Mouse (Mus musculus) forebrain, embryonic 15.5 days (tissue): Measurements from ENCODE around the gene Fbxo46. TPM values are rescaled to one million over a fixed set of nuclear protein-coding genes. Genes with fewer than 3 reads are reported as not detected.

Experiments used
- ATAC-seq: fragments of 200-750 bp; cut with Nextera tagmentation; replicated peaks from 2 replicates; pipeline ENCODE4 v1.8.0; 2017; ENCODE audit warnings: mild to moderate bottlenecking, moderate TSS enrichment, moderate library complexity
- H3K27ac ChIP-seq: fragments of 300-500 bp; sonication (generic); replicated peaks from 2 replicates; pipeline ENCODE4 v1.5.1; 2015; ENCODE audit warnings: mild to moderate bottlenecking, inconsistent platforms
- H3K27me3 ChIP-seq: fragments of 300-500 bp; sonication (generic); 2 replicates; pipeline ENCODE4 v1.6.1; 2015; ENCODE audit warnings: inconsistent platforms
- H3K36me3 ChIP-seq: fragments of 300-500 bp; sonication (generic); 2 replicates; pipeline ENCODE4 v1.6.1; 2015; ENCODE audit warnings: mild to moderate bottlenecking, inconsistent platforms
- H3K4me1 ChIP-seq: fragments of 300-500 bp; sonication (generic); 2 replicates; pipeline ENCODE4 v1.6.1; 2015; ENCODE audit warnings: inconsistent platforms
- H3K4me2 ChIP-seq: fragments of 300-500 bp; sonication (generic); replicated peaks from 2 replicates; pipeline ENCODE4 v1.6.1; 2015; ENCODE audit warnings: mild to moderate bottlenecking, inconsistent platforms
- H3K4me3 ChIP-seq: fragments of 300-500 bp; sonication (generic); 2 replicates; pipeline ENCODE4 v1.5.1; 2015; ENCODE audit warnings: mild to moderate bottlenecking, inconsistent platforms
- H3K9ac ChIP-seq: fragments of 300-500 bp; sonication (generic); replicated peaks from 2 replicates; pipeline ENCODE4 v1.6.1; 2015; ENCODE audit warnings: mild to moderate bottlenecking, inconsistent platforms
- H3K9me3 ChIP-seq: fragments of 300-500 bp; sonication (generic); 2 replicates; pipeline ENCODE4 v1.6.1; 2016; ENCODE audit warnings: inconsistent platforms
- WGBS: fragments of 180-500 bp; shearing (Covaris S2); methylation state at CpG from one replicate; pipeline ENCODE4 v1.1.7; 2015; ENCODE audit warnings: mixed read lengths; 5-methylcytosine and 5-hydroxymethylcytosine counted together
- polyA plus RNA-seq: library from polyadenylated mRNA; unstranded; fragments of >200 nt; fragmentation: Nextera tagmentation; extraction: Ambion mirVana; gene quantifications from 2 replicates; pipeline ENCODE4 v1.2.1, GENCODE M21; 2015

Gene Fbxo46
- polyA plus RNA-seq, 1 experiment from 2014 or later, result 25.4 TPM

DNA sequence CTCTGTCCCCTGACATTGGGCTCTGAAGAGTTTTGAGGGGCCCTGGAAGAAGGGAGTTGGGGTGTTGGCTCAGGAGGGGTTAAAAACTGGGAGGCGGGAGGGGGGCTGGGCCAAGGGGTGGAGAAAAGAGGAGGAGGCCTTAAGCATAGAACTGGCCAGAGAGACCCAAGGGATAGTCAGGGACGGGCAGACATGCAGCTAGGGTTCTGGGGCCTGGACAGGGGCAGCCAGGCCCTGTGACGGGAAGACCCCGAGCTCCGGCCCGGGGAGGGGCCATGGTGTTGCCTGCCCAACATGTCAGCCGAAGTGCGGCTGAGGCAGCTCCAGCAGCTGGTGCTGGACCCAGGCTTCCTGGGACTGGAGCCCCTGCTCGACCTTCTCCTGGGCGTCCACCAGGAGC, 36.0 kb upstream of the Fbxo46 start, which contains the start of gene Dmpk:
TSS of gene Dmpk (plus strand) at position 149 of the 400 bp plus-strand sequence.
- no peaks in the 10 kb centered on the region for H3K4me1 ChIP-seq
- H3K4me2 ChIP-seq, result no peak within 1 kb of the TSS
- no peak for ATAC-seq
- no peak within 1 kb of the TSS for H3K4me3 ChIP-seq
- H3K9ac ChIP-seq, result no peak within 1 kb of the TSS
- H3K27me3 ChIP-seq, result no peaks in the 10 kb centered on the region
- no peaks in the 10 kb centered on the region for H3K9me3 ChIP-seq
- peaks cover 54% of the 10 kb centered on the region for H3K36me3 ChIP-seq
- no peak within 1 kb of the TSS for H3K27ac ChIP-seq
- WGBS, result 47% methylated on average over 10 of the region's 10 CpGs

DNA sequence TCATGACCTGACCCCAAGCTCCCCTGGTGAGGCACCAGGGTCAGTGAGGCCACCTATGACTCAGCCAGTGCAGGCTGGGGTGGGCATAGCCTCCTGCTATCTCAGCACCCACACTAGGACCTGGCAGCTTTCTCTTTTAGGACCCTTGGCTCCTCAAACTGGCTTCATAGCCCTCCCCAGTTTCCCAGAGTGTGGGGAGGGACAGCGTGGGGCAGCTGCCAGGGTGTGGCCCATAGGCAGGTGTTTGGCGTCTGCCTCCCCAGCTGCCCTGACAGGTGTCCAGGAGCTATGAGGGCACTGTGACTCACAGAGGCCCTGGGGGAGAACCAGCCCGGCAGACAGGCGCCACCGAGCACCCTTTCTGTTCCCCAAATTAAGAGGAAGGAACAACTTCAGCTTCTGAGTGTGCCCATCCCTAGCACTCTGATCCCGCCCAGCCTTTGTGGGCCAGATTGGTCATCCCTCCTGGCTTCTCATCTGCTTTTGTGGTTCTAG, 35.3 kb upstream of the Fbxo46 start:
- Histone ChIP-seq H3K27ac (no peak overlapping the region), H3K36me3 (peaks cover 51% of the 10 kb centered on the region)
- 79% methylated on average over 6 of the region's 6 CpGs for WGBS

GRCm38 (mm10) chr7:19084921-19085473, 34.7 kb upstream of the Fbxo46 start:
- peaks cover 45% of the 10 kb centered on the region for H3K36me3 ChIP-seq
- no peak overlapping the region for H3K9ac ChIP-seq
- no peak overlapping the region for H3K4me2 ChIP-seq
- no peaks in the 10 kb centered on the region for H3K27me3 ChIP-seq
- 34% methylated on average over 9 of the region's 9 CpGs for WGBS
- no peak overlapping the region for H3K4me3 ChIP-seq
- ATAC-seq, result no peak
- H3K27ac ChIP-seq, result no peak overlapping the region
- H3K9me3 ChIP-seq, result no peaks in the 10 kb centered on the region
- H3K4me1 ChIP-seq, result no peaks in the 10 kb centered on the region

More for the DNA sequence above, 35.3 kb upstream of the Fbxo46 start:
- no peak for ATAC-seq
- Histone ChIP-seq H3K4me2 (no peak overlapping the region), H3K4me1 (no peaks in the 10 kb centered on the region), H3K9me3 (no peaks in the 10 kb centered on the region), H3K4me3 (no peak overlapping the region), H3K9ac (no peak overlapping the region), H3K27me3 (no peaks in the 10 kb centered on the region)

- H3K9ac ChIP-seq, result no peak overlapping the region
- 17% methylated on average over 6 of the region's 6 CpGs for WGBS
- no peak overlapping the region for H3K4me3 ChIP-seq
- no peak overlapping the region for H3K27ac ChIP-seq
- no peaks in the 10 kb centered on the region for H3K9me3 ChIP-seq
- H3K4me2 ChIP-seq, result no peak overlapping the region
- H3K4me1 ChIP-seq, result no peaks in the 10 kb centered on the region
- H3K27me3 ChIP-seq, result no peaks in the 10 kb centered on the region
- ATAC-seq, result no peak
- peaks cover 41% of the 10 kb centered on the region for H3K36me3 ChIP-seq
These were observed 34.2 kb upstream of the Fbxo46 start for GRCm38 (mm10) chr7:19085495-19085894.

DNA sequence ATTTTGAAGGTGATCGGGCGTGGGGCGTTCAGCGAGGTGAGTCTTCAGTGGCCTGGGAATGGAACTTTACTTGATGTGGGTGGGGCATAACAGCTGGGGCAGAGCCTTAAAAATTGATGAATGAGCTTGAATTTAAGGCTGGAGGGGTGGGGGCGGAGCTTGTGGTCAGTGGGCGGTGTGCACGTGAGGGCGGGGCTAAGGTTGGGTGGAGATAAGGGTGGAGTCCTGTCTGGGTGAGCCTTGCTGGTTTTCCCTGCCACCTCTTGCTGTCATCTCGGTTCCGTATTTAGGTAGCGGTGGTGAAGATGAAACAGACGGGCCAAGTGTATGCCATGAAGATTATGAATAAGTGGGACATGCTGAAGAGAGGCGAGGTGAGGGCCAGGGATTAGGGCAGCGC, 33.6 kb upstream of the Fbxo46 start:
- no peaks in the 10 kb centered on the region for H3K9me3 ChIP-seq
- no peaks in the 10 kb centered on the region for H3K27me3 ChIP-seq
- WGBS, result 22% methylated on average over 14 of the region's 14 CpGs
- no peaks in the 10 kb centered on the region for H3K4me1 ChIP-seq
- no peak for ATAC-seq
- no peak overlapping the region for H3K27ac ChIP-seq
- no peak overlapping the region for H3K9ac ChIP-seq
- peaks cover 42% of the 10 kb centered on the region for H3K36me3 ChIP-seq
- H3K4me3 ChIP-seq, result no peak overlapping the region
- no peak overlapping the region for H3K4me2 ChIP-seq

DNA sequence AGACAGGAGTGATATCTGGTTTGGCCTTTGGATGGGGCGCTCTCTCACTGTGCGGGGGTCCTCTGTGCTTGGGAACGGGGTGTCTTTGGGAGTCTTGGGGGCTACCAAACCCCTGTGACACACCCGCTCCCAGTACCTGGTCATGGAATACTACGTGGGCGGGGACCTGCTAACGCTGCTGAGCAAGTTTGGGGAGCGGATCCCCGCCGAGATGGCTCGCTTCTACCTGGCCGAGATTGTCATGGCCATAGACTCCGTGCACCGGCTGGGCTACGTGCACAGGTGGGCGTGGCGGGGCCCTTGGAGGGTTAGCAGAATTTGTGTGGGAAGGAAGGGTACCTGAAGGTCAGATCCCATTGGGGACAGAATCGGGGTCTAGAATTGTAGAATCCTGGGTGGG, 32.9 kb upstream of the Fbxo46 start:
- Histone ChIP-seq H3K27me3 (no peaks in the 10 kb centered on the region), H3K9ac (no peak overlapping the region), H3K27ac (no peak overlapping the region), H3K4me1 (no peaks in the 10 kb centered on the region), H3K36me3 (peaks cover 38% of the 10 kb centered on the region), H3K4me2 (no peak overlapping the region), H3K9me3 (no peaks in the 10 kb centered on the region), H3K4me3 (no peak overlapping the region)
- ATAC-seq, result no peak
- 60% methylated on average over 18 of the region's 18 CpGs for WGBS

- Histone ChIP-seq H3K27me3 (no peaks in the 10 kb centered on the region), H3K4me2 (no peak overlapping the region), H3K9ac (no peak overlapping the region), H3K36me3 (peaks cover 24% of the 10 kb centered on the region), H3K4me1 (peaks cover 17% of the 10 kb centered on the region), H3K9me3 (no peaks in the 10 kb centered on the region), H3K27ac (no peak overlapping the region), H3K4me3 (no peak overlapping the region)
- ATAC-seq, result no peak
- WGBS, result 40% methylated on average over 10 of the region's 10 CpGs
These were observed 30.8 kb upstream of the Fbxo46 start for GRCm38 (mm10) chr7:19088813-19089212.

DNA sequence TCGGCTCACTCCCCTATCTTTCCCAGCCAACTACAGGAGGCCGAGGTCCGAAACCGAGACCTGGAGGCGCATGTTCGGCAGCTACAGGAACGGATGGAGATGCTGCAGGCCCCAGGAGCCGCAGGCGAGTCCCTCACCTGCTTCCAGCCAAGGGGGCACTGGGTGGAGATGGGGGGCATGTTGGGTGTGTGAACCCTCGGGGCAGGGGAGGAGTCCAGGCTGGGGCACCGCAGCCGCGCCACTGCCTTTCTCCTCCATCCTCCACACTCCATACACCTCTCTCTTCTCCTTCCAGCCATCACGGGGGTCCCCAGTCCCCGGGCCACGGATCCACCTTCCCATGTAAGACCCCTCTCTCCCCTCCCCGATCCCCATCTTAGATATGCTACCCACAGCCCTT, 27.7 kb upstream of the Fbxo46 start:
- H3K4me2 ChIP-seq, result peak overlapping the region; percentile 99; the same call in 1 of the 2 replicates
- H3K4me1 ChIP-seq, result peaks cover 46% of the 10 kb centered on the region
- ATAC-seq, result no peak
- 38% methylated on average over 17 of the region's 17 CpGs for WGBS
- H3K36me3 ChIP-seq, result peaks cover 24% of the 10 kb centered on the region
- H3K9ac ChIP-seq, result no peak overlapping the region
- no peak overlapping the region for H3K27ac ChIP-seq
- H3K4me3 ChIP-seq, result no peak overlapping the region
- H3K9me3 ChIP-seq, result no peaks in the 10 kb centered on the region
- no peaks in the 10 kb centered on the region for H3K27me3 ChIP-seq

DNA sequence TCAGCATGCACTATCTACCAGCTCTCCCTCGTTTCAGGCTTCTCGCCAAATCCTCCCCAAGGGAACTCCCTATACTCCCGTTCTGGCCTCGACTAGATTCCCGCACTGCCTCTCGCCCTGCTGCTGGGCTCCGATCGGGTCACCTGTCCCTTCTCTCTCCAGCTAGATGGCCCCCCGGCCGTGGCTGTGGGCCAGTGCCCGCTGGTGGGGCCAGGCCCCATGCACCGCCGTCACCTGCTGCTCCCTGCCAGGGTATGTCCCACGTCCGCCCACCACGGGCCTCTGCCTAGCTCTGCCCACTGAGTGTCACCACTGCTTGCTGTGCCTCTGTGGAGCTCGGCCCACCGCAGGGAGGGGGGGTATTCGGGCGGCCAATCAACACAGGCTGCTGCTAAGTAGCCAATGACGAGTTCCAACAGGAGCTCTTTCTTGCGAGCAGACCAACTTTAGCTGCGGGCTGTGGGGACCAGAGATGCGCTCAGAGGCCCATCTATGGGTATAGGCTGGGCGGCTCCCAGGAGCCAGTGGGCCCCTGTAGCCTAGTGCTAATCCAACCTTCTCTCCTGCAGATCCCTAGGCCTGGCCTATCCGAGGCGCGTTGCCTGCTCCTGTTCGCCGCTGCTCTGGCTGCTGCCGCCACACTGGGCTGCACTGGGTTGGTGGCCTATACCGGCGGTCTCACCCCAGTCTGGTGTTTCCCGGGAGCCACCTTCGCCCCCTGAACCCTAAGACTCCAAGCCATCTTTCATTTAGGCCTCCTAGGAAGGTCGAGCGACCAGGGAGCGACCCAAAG, 27.1 kb upstream of the Fbxo46 start:
- no peak overlapping the region; the same call in 1 of the 2 replicates for H3K9ac ChIP-seq
- H3K4me3 ChIP-seq, result peak overlapping the region; percentile 59
- H3K4me1 ChIP-seq, result peaks cover 46% of the 10 kb centered on the region
- peaks cover 24% of the 10 kb centered on the region for H3K36me3 ChIP-seq
- H3K27ac ChIP-seq, result peak overlapping the region; percentile 49; the same call in 1 of the 2 replicates
- H3K9me3 ChIP-seq, result no peaks in the 10 kb centered on the region
- 5% methylated on average over 38 of the region's 38 CpGs for WGBS
- ATAC-seq, result peak; percentile 57
- peak overlapping the region; percentile 99 for H3K4me2 ChIP-seq
- no peaks in the 10 kb centered on the region for H3K27me3 ChIP-seq

GRCm38 (mm10) chr7:19093174-19093521, 26.5 kb upstream of the Fbxo46 start:
- WGBS, result under 1% methylated on average over 14 of the region's 15 CpGs
- Histone ChIP-seq H3K4me2 (peak overlapping the region; percentile 99), H3K27ac (peak overlapping the region; percentile 49; the same call in 1 of the 2 replicates), H3K9me3 (no peaks in the 10 kb centered on the region), H3K9ac (no peak overlapping the region), H3K4me3 (peak overlapping the region; percentile 59), H3K36me3 (peaks cover 18% of the 10 kb centered on the region), H3K4me1 (peaks cover 46% of the 10 kb centered on the region), H3K27me3 (no peaks in the 10 kb centered on the region)
- ATAC-seq, result peak; percentile 47

DNA sequence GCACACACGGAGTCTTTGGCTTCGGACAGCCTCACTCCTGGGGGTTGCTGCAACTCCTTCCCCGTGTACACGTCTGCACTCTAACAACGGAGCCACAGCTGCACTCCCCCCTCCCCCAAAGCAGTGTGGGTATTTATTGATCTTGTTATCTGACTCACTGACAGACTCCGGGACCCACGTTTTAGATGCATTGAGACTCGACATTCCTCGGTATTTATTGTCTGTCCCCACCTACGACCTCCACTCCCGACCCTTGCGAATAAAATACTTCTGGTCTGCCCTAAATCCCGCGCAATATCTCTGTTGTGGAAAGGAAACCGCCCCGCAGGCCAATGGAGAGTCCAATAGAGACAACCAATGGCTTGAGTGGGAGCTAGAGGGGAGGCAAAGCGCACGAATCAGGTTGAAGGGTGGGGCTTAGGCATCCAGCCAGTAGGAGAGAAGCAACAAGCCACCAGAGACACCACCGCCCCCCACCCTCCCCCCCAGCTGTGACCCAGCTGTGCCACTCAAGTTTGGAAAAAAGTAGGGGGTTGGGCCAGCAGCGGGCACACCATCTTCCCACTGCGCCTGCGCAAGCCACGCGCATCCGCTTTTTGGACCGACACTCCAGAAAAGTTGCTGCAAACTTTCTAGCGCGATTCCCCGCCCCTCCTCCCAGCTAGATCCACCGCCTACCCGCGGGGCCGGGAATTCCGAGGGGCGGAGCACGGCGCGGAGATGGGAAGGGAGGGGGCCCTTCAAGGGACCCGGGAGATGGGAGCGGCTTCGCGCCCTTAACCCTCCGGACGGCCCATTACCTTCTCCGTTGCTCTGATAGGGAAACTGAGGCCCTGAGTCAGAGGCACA, 25.9 kb upstream of the Fbxo46 start:
- ATAC-seq, result peak; percentile 56
- no peaks in the 10 kb centered on the region for H3K27me3 ChIP-seq
- no peaks in the 10 kb centered on the region for H3K9me3 ChIP-seq
- peak overlapping the region; percentile 76 for H3K27ac ChIP-seq
- H3K4me2 ChIP-seq, result peak overlapping the region; percentile 99
- peak overlapping the region; percentile 59 for H3K4me3 ChIP-seq
- WGBS, result under 1% methylated on average over 45 of the region's 45 CpGs
- peak overlapping the region; percentile 63 for H3K9ac ChIP-seq
- H3K4me1 ChIP-seq, result peaks cover 46% of the 10 kb centered on the region
- peaks cover 12% of the 10 kb centered on the region for H3K36me3 ChIP-seq

DNA sequence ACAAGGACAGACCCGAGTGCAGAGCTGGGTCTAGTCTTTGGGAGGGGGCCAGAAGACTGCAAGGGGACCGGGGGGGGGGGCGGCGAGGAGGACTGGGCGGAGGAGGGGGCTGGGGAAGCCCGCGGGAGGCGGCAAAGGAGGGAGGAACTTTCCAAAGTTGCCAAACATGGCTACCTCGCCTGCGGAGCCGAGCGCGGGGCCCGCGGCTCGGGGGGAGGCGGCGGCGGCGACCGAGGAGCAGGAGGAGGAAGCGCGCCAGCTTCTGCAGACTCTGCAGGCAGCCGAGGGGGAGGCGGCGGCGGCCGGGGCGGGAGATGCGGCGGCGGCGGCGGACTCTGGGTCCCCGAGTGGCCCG, 25.2 kb upstream of the Fbxo46 start, which contains the start of gene Six5:
TSS of gene Six5 (plus strand) at position 124 of the 355 bp plus-strand sequence.
- no peaks in the 10 kb centered on the region for H3K9me3 ChIP-seq
- H3K27ac ChIP-seq, result peak within 1 kb of the TSS; percentile 76
- H3K9ac ChIP-seq, result peak within 1 kb of the TSS; percentile 63
- peaks cover 46% of the 10 kb centered on the region for H3K4me1 ChIP-seq
- H3K4me2 ChIP-seq, result peak within 1 kb of the TSS; percentile 99
- H3K27me3 ChIP-seq, result no peaks in the 10 kb centered on the region
- ATAC-seq, result peak; percentile 1
- 0% methylated on average over 16 of the region's 36 CpGs for WGBS
- H3K36me3 ChIP-seq, result peaks cover 10% of the 10 kb centered on the region; the same call in 1 of the 2 replicates
- H3K4me3 ChIP-seq, result peak within 1 kb of the TSS; percentile 59
